Mouse (Mus musculus): Measurements from ENCODE around the gene Fads3. TPM values are rescaled to one million over a fixed set of nuclear protein-coding genes. Genes with fewer than 3 reads are reported as not detected.
A peak's percentile ranks its signal among the peaks of the same experiment; 100 is the strongest.

The Fads3 gene
- polyA plus RNA-seq, 1 experiment from 2014 or later, result 38.2 TPM

GRCm38 (mm10) chr19:10067701-10068100, 26.3 kb downstream of the Fads3 start:
- Histone ChIP-seq H3K27ac (ENCODE audit: low read length) (no peak overlapping the region), H3K9me3 (replicated peaks; ENCODE audit: control insufficient read depth, low read length, poor library complexity, severe bottlenecking) (no peaks in the 10 kb centered on the region), H3K27me3 (ENCODE audit: control insufficient read depth, insufficient read depth, low read depth, low read length) (no peaks in the 10 kb centered on the region), H3K4me2 (ENCODE audit: low read length) (no peak overlapping the region), H3K36me3 (ENCODE audit: control insufficient read depth, insufficient read depth, low read length) (peaks cover 46% of the 10 kb centered on the region), H3K4me3 (ENCODE audit: low read depth, low read length) (no peak overlapping the region), H3K9ac (ENCODE audit: low read depth, low read length) (no peak overlapping the region), H3K4me1 (ENCODE audit: control insufficient read depth, insufficient read depth, low read length) (no peaks in the 10 kb centered on the region)
- WGBS, result 65% methylated on average over 7 of the region's 7 CpGs
- no peak for ATAC-seq

GRCm38 (mm10) chr19:10070186-10070980, 29.0 kb downstream of the Fads3 start:
- Histone ChIP-seq H3K9me3 (replicated peaks; ENCODE audit: control insufficient read depth, low read length, poor library complexity, severe bottlenecking) (no peaks in the 10 kb centered on the region), H3K4me2 (ENCODE audit: low read length) (no peak overlapping the region), H3K4me1 (ENCODE audit: control insufficient read depth, insufficient read depth, low read length) (no peaks in the 10 kb centered on the region), H3K9ac (ENCODE audit: low read depth, low read length) (no peak overlapping the region), H3K27me3 (ENCODE audit: control insufficient read depth, insufficient read depth, low read depth, low read length) (no peaks in the 10 kb centered on the region), H3K4me3 (ENCODE audit: low read depth, low read length) (no peak overlapping the region), H3K36me3 (ENCODE audit: control insufficient read depth, insufficient read depth, low read length) (peaks cover 56% of the 10 kb centered on the region), H3K27ac (ENCODE audit: low read length) (no peak overlapping the region)
- ATAC-seq, result no peak
- 95% methylated on average over 8 of the region's 8 CpGs for WGBS

- Histone ChIP-seq H3K4me3 (ENCODE audit: low read depth, low read length) (no peak overlapping the region), H3K4me1 (ENCODE audit: control insufficient read depth, insufficient read depth, low read length) (no peaks in the 10 kb centered on the region), H3K9me3 (replicated peaks; ENCODE audit: control insufficient read depth, low read length, poor library complexity, severe bottlenecking) (no peaks in the 10 kb centered on the region), H3K9ac (ENCODE audit: low read depth, low read length) (no peak overlapping the region), H3K27me3 (ENCODE audit: control insufficient read depth, insufficient read depth, low read depth, low read length) (no peaks in the 10 kb centered on the region), H3K36me3 (ENCODE audit: control insufficient read depth, insufficient read depth, low read length) (peaks cover 58% of the 10 kb centered on the region), H3K4me2 (ENCODE audit: low read length) (no peak overlapping the region), H3K27ac (ENCODE audit: low read length) (peak overlapping the region; percentile 43)
- peak; percentile 61 for ATAC-seq
- 59% methylated on average over 5 of the region's 5 CpGs for WGBS
Observed at GRCm38 (mm10) chr19:10071166-10071565, 29.8 kb downstream of the Fads3 start.

- Histone ChIP-seq H3K9ac (ENCODE audit: low read depth, low read length) (no peak overlapping the region), H3K36me3 (ENCODE audit: control insufficient read depth, insufficient read depth, low read length) (peaks cover 59% of the 10 kb centered on the region), H3K27ac (ENCODE audit: low read length) (peak overlapping the region; percentile 43), H3K9me3 (replicated peaks; ENCODE audit: control insufficient read depth, low read length, poor library complexity, severe bottlenecking) (no peaks in the 10 kb centered on the region), H3K4me2 (ENCODE audit: low read length) (no peak overlapping the region), H3K27me3 (ENCODE audit: control insufficient read depth, insufficient read depth, low read depth, low read length) (no peaks in the 10 kb centered on the region), H3K4me1 (ENCODE audit: control insufficient read depth, insufficient read depth, low read length) (no peaks in the 10 kb centered on the region), H3K4me3 (ENCODE audit: low read depth, low read length) (no peak overlapping the region)
- WGBS, result 52% methylated on average over 4 of the region's 4 CpGs
- ATAC-seq, result no peak
Observed at GRCm38 (mm10) chr19:10071892-10072291, 30.5 kb downstream of the Fads3 start.

GRCm38 (mm10) chr19:10073145-10073544, 31.8 kb downstream of the Fads3 start:
- ATAC-seq, result no peak
- H3K4me1 ChIP-seq (ENCODE audit: control insufficient read depth, insufficient read depth, low read length), result no peaks in the 10 kb centered on the region
- 96% methylated on average over 5 of the region's 5 CpGs for WGBS
- H3K27me3 ChIP-seq (ENCODE audit: control insufficient read depth, insufficient read depth, low read depth, low read length), result no peaks in the 10 kb centered on the region
- no peak overlapping the region for H3K27ac ChIP-seq (ENCODE audit: low read length)
- H3K9ac ChIP-seq (ENCODE audit: low read depth, low read length), result no peak overlapping the region
- no peaks in the 10 kb centered on the region for H3K9me3 ChIP-seq (replicated peaks; ENCODE audit: control insufficient read depth, low read length, poor library complexity, severe bottlenecking)
- no peak overlapping the region for H3K4me2 ChIP-seq (ENCODE audit: low read length)
- no peak overlapping the region for H3K4me3 ChIP-seq (ENCODE audit: low read depth, low read length)
- peaks cover 66% of the 10 kb centered on the region for H3K36me3 ChIP-seq (ENCODE audit: control insufficient read depth, insufficient read depth, low read length)

GRCm38 (mm10) chr19:10078392-10078791, 37.0 kb downstream of the Fads3 start:
- Histone ChIP-seq H3K4me3 (ENCODE audit: low read depth, low read length) (no peak overlapping the region), H3K27ac (ENCODE audit: low read length) (no peak overlapping the region), H3K9me3 (replicated peaks; ENCODE audit: control insufficient read depth, low read length, poor library complexity, severe bottlenecking) (no peaks in the 10 kb centered on the region), H3K9ac (ENCODE audit: low read depth, low read length) (no peak overlapping the region), H3K4me2 (ENCODE audit: low read length) (no peak overlapping the region), H3K36me3 (ENCODE audit: control insufficient read depth, insufficient read depth, low read length) (peaks cover 69% of the 10 kb centered on the region), H3K4me1 (ENCODE audit: control insufficient read depth, insufficient read depth, low read length) (no peaks in the 10 kb centered on the region), H3K27me3 (ENCODE audit: control insufficient read depth, insufficient read depth, low read depth, low read length) (no peaks in the 10 kb centered on the region)
- no peak for ATAC-seq
- WGBS, result 79% methylated on average over 6 of the region's 6 CpGs

- Histone ChIP-seq H3K4me1 (ENCODE audit: control insufficient read depth, insufficient read depth, low read length) (no peaks in the 10 kb centered on the region), H3K9ac (ENCODE audit: low read depth, low read length) (no peak overlapping the region), H3K4me2 (ENCODE audit: low read length) (no peak overlapping the region), H3K9me3 (replicated peaks; ENCODE audit: control insufficient read depth, low read length, poor library complexity, severe bottlenecking) (no peaks in the 10 kb centered on the region), H3K4me3 (ENCODE audit: low read depth, low read length) (no peak overlapping the region), H3K36me3 (ENCODE audit: control insufficient read depth, insufficient read depth, low read length) (peaks cover 66% of the 10 kb centered on the region), H3K27me3 (ENCODE audit: control insufficient read depth, insufficient read depth, low read depth, low read length) (no peaks in the 10 kb centered on the region), H3K27ac (ENCODE audit: low read length) (no peak overlapping the region)
- no peak for ATAC-seq
- WGBS, result 97% methylated on average over 7 of the region's 7 CpGs
Observed at GRCm38 (mm10) chr19:10080384-10080783, 39.0 kb downstream of the Fads3 start.

GRCm38 (mm10) chr19:10082105-10082504, 40.7 kb downstream of the Fads3 start:
- H3K36me3 ChIP-seq (ENCODE audit: control insufficient read depth, insufficient read depth, low read length), result peaks cover 62% of the 10 kb centered on the region
- H3K27me3 ChIP-seq (ENCODE audit: control insufficient read depth, insufficient read depth, low read depth, low read length), result no peaks in the 10 kb centered on the region
- H3K9ac ChIP-seq (ENCODE audit: low read depth, low read length), result no peak overlapping the region
- H3K4me1 ChIP-seq (ENCODE audit: control insufficient read depth, insufficient read depth, low read length), result no peaks in the 10 kb centered on the region
- 91% methylated on average over 3 of the region's 3 CpGs for WGBS
- ATAC-seq, result no peak
- no peak overlapping the region for H3K4me2 ChIP-seq (ENCODE audit: low read length)
- H3K27ac ChIP-seq (ENCODE audit: low read length), result no peak overlapping the region
- no peaks in the 10 kb centered on the region for H3K9me3 ChIP-seq (replicated peaks; ENCODE audit: control insufficient read depth, low read length, poor library complexity, severe bottlenecking)
- H3K4me3 ChIP-seq (ENCODE audit: low read depth, low read length), result no peak overlapping the region

- 85% methylated on average over 9 of the region's 9 CpGs for WGBS
- no peak for ATAC-seq
Observed at GRCm38 (mm10) chr19:10085454-10085853, 44.1 kb downstream of the Fads3 start.

More at GRCm38 (mm10) chr19:10085454-10085853, 44.1 kb downstream of the Fads3 start:
- Histone ChIP-seq H3K36me3 (ENCODE audit: control insufficient read depth, insufficient read depth, low read length) (peaks cover 65% of the 10 kb centered on the region), H3K9me3 (replicated peaks; ENCODE audit: control insufficient read depth, low read length, poor library complexity, severe bottlenecking) (no peaks in the 10 kb centered on the region), H3K9ac (ENCODE audit: low read depth, low read length) (no peak overlapping the region), H3K27ac (ENCODE audit: low read length) (no peak overlapping the region), H3K4me1 (ENCODE audit: control insufficient read depth, insufficient read depth, low read length) (no peaks in the 10 kb centered on the region), H3K4me2 (ENCODE audit: low read length) (no peak overlapping the region), H3K27me3 (ENCODE audit: control insufficient read depth, insufficient read depth, low read depth, low read length) (no peaks in the 10 kb centered on the region), H3K4me3 (ENCODE audit: low read depth, low read length) (no peak overlapping the region)

Measured in midbrain, embryonic 16.5 days (tissue).